Mouse (Mus musculus) limb, embryonic 15.5 days (tissue): ENCODE measurements around the gene Vcl. TPM values are rescaled to one million over a fixed set of nuclear protein-coding genes. Genes with fewer than 3 reads are reported as not detected.

ENCODE experiments used
- ATAC-seq: fragments of 200-750 bp; cut with Nextera tagmentation; 2 replicates; pipeline ENCODE4 v1.8.0; 2017; ENCODE audit warnings: low read depth, moderate TSS enrichment; ENCODE audit not compliant: insufficient number of reproducible peaks, low FRiP score, low TSS enrichment
- H3K27ac ChIP-seq: fragments of 300-500 bp; sonication (generic); 2 replicates; pipeline ENCODE4 v1.5.1; 2015; ENCODE audit warnings: moderate library complexity, mild to moderate bottlenecking, inconsistent platforms
- H3K27me3 ChIP-seq: fragments of 300-500 bp; sonication (generic); 2 replicates; pipeline ENCODE4 v1.6.1; 2015; ENCODE audit warnings: inconsistent platforms
- H3K36me3 ChIP-seq: fragments of 300-500 bp; sonication (generic); 2 replicates; pipeline ENCODE4 v1.6.1; 2015; ENCODE audit warnings: inconsistent platforms
- H3K4me1 ChIP-seq: fragments of 300-500 bp; sonication (generic); 2 replicates; pipeline ENCODE4 v1.6.1; 2015; ENCODE audit warnings: inconsistent platforms
- H3K4me2 ChIP-seq: fragments of 300-500 bp; sonication (generic); 2 replicates; pipeline ENCODE4 v1.6.1; 2015; ENCODE audit warnings: mild to moderate bottlenecking, inconsistent platforms
- H3K4me3 ChIP-seq: fragments of 300-500 bp; sonication (generic); 2 replicates; pipeline ENCODE4 v1.5.1; 2015; ENCODE audit warnings: mild to moderate bottlenecking, inconsistent platforms
- H3K9ac ChIP-seq: fragments of 300-500 bp; sonication (generic); 2 replicates; pipeline ENCODE4 v1.6.1; 2015; ENCODE audit warnings: inconsistent platforms
- H3K9me3 ChIP-seq: fragments of 300-500 bp; sonication (generic); 2 replicates; pipeline ENCODE4 v1.6.1; 2016; ENCODE audit warnings: inconsistent platforms
- WGBS: fragments of 180-500 bp; shearing (Covaris S2); methylation state at CpG from one replicate; pipeline ENCODE4 v1.1.7; 2015; 5-methylcytosine and 5-hydroxymethylcytosine counted together
- polyA plus RNA-seq: library from polyadenylated mRNA; unstranded; fragments of >200 nt; fragmentation: Nextera tagmentation; extraction: Ambion mirVana; gene quantifications from 2 replicates; pipeline ENCODE4 v1.2.1, GENCODE M21; 2015

Vcl gene
- polyA plus RNA-seq, 1 experiment from 2014 or later, result 56.4 TPM

GRCm38 (mm10) chr14:21075751-21076500 is 146.7 kb downstream of the Vcl start:
- no peaks in the 10 kb centered on the region for H3K9me3 ChIP-seq
- peak overlapping the region; percentile 88 for H3K27ac ChIP-seq
- H3K4me2 ChIP-seq, result peak overlapping the region; percentile 82
- peak overlapping the region; percentile 56 for H3K9ac ChIP-seq
- peak; percentile 97 for ATAC-seq
- 0% methylated on average over 58 of the region's 59 CpGs for WGBS
- peaks cover 11% of the 10 kb centered on the region for H3K4me1 ChIP-seq
- H3K27me3 ChIP-seq, result no peaks in the 10 kb centered on the region
- H3K4me3 ChIP-seq, result peak overlapping the region; percentile 69
- no peaks in the 10 kb centered on the region for H3K36me3 ChIP-seq

- peak overlapping the region; percentile 56 for H3K9ac ChIP-seq
- 26% methylated on average over 7 of the region's 7 CpGs for WGBS
- no peaks in the 10 kb centered on the region for H3K36me3 ChIP-seq
- peak overlapping the region; percentile 69 for H3K4me3 ChIP-seq
- H3K9me3 ChIP-seq, result no peaks in the 10 kb centered on the region
- H3K27me3 ChIP-seq, result no peaks in the 10 kb centered on the region
- H3K4me1 ChIP-seq, result peaks cover 11% of the 10 kb centered on the region
- peak overlapping the region; percentile 82 for H3K4me2 ChIP-seq
- ATAC-seq, result peak; percentile 43; the same call in 1 of the 2 replicates
- peak overlapping the region; percentile 88 for H3K27ac ChIP-seq
Measured at GRCm38 (mm10) chr14:21076501-21077194, 147.4 kb downstream of the Vcl start.

- H3K27me3 ChIP-seq, result no peaks in the 10 kb centered on the region
- H3K36me3 ChIP-seq, result no peaks in the 10 kb centered on the region
- H3K9me3 ChIP-seq, result no peaks in the 10 kb centered on the region
- WGBS, result 83% methylated on average over 4 of the region's 4 CpGs
- H3K27ac ChIP-seq, result no peak overlapping the region
- no peak for ATAC-seq
- no peak overlapping the region for H3K4me2 ChIP-seq
- H3K9ac ChIP-seq, result no peak overlapping the region
- peaks cover 11% of the 10 kb centered on the region for H3K4me1 ChIP-seq
- H3K4me3 ChIP-seq, result no peak overlapping the region
Measured at GRCm38 (mm10) chr14:21077939-21078338, 148.7 kb downstream of the Vcl start.

- no peak for ATAC-seq
- no peak overlapping the region for H3K4me3 ChIP-seq
- no peak overlapping the region for H3K27ac ChIP-seq
Measured at GRCm38 (mm10) chr14:21078511-21078910, 149.3 kb downstream of the Vcl start.

GRCm38 (mm10) chr14:21082823-21083222 is 153.6 kb downstream of the Vcl start:
- H3K27me3 ChIP-seq, result no peaks in the 10 kb centered on the region
- H3K27ac ChIP-seq, result no peak overlapping the region
- peaks cover 19% of the 10 kb centered on the region for H3K4me1 ChIP-seq
- no peak overlapping the region for H3K9ac ChIP-seq
- ATAC-seq, result no peak
- H3K9me3 ChIP-seq, result no peaks in the 10 kb centered on the region
- no peak overlapping the region for H3K4me3 ChIP-seq
- WGBS, result 63% methylated on average over 1 of the region's 1 CpGs
- H3K4me2 ChIP-seq, result no peak overlapping the region
- no peaks in the 10 kb centered on the region for H3K36me3 ChIP-seq

More at GRCm38 (mm10) chr14:21078511-21078910, 149.3 kb downstream of the Vcl start:
- H3K36me3 ChIP-seq, result no peaks in the 10 kb centered on the region
- H3K9ac ChIP-seq, result no peak overlapping the region
- H3K27me3 ChIP-seq, result no peaks in the 10 kb centered on the region
- H3K9me3 ChIP-seq, result no peaks in the 10 kb centered on the region
- no peak overlapping the region for H3K4me2 ChIP-seq
- H3K4me1 ChIP-seq, result peaks cover 11% of the 10 kb centered on the region

Other genes starting within 250 kb of the Vcl start
- 31.9 and 33.5 TPM in 2 replicates for gene Fut11, start 234.4 kb upstream of the Vcl start, polyA plus RNA-seq
- 144 and 165 TPM in 2 replicates for gene Chchd1, start 226.4 kb upstream of the Vcl start, polyA plus RNA-seq
- gene Zswim8, start 221.8 kb upstream of the Vcl start, polyA plus RNA-seq, result 28.0 and 34.5 TPM in 2 replicates
- gene Ndst2, start 194.8 kb upstream of the Vcl start, polyA plus RNA-seq, result 33.7 and 34.2 TPM in 2 replicates
- gene Camk2g, start 135.3 kb upstream of the Vcl start, polyA plus RNA-seq, result 44.4 and 55.6 TPM in 2 replicates
- gene Plau, start 92.7 kb upstream of the Vcl start, polyA plus RNA-seq, result 3.3 and 4.9 TPM in 2 replicates
- 69.4 and 72.4 TPM in 2 replicates for gene Ap3m1, start 123.1 kb downstream of the Vcl start, polyA plus RNA-seq
- gene Adk, start 123.2 kb downstream of the Vcl start, polyA plus RNA-seq, result 148 TPM in 2 replicates